Mouse (Mus musculus) forebrain, embryonic 14.5 days (tissue): Measurements from ENCODE around the gene Ttc28. TPM values are rescaled to one million over a fixed set of nuclear protein-coding genes. Genes with fewer than 3 reads are reported as not detected.

ENCODE experiments used
- ATAC-seq: fragments of 200-750 bp; cut with Nextera tagmentation; 2 replicates; pipeline ENCODE4 v1.8.0; 2017; ENCODE audit warnings: mild to moderate bottlenecking, moderate library complexity
- DNase-seq: peaks from one replicate; pipeline ENCODE4 v3.0.0-alpha.2; 2015; ENCODE audit warnings: low spot score
- H3K27ac ChIP-seq: fragments of 300-500 bp; sonication (generic); 2 replicates; pipeline ENCODE4 v1.5.1; 2014; ENCODE audit warnings: low read depth, mild to moderate bottlenecking, control low read depth, low read length, moderate library complexity
- H3K27me3 ChIP-seq: fragments of 300-500 bp; sonication (generic); replicated peaks from 2 replicates; pipeline ENCODE4 v1.6.1; 2014; ENCODE audit warnings: low read length, control low read depth, mixed read lengths; ENCODE audit not compliant: control insufficient read depth, insufficient read depth
- H3K36me3 ChIP-seq: fragments of 300-500 bp; sonication (generic); 2 replicates; pipeline ENCODE4 v1.6.1; 2014; ENCODE audit warnings: low read length, control low read depth; ENCODE audit not compliant: control insufficient read depth, insufficient read depth
- H3K4me1 ChIP-seq: fragments of 300-500 bp; sonication (generic); 2 replicates; pipeline ENCODE4 v1.6.1; 2014; ENCODE audit warnings: antibody characterized with exemption, low read length, control low read depth; ENCODE audit not compliant: control insufficient read depth, insufficient read depth
- H3K4me2 ChIP-seq: fragments of 300-500 bp; sonication (generic); 2 replicates; pipeline ENCODE4 v1.6.1; 2014; ENCODE audit warnings: mild to moderate bottlenecking, control low read depth, low read length
- H3K4me3 ChIP-seq: fragments of 300-500 bp; sonication (generic); 2 replicates; pipeline ENCODE4 v1.5.1; 2014; ENCODE audit warnings: low read depth, low read length, control low read depth
- H3K9ac ChIP-seq: fragments of 300-500 bp; sonication (generic); 2 replicates; pipeline ENCODE4 v1.6.1; 2014; ENCODE audit warnings: mild to moderate bottlenecking, low read length, control low read depth, moderate library complexity
- H3K9me3 ChIP-seq: fragments of 300-500 bp; sonication (generic); replicated peaks from 2 replicates; pipeline ENCODE4 v1.6.1; 2016; ENCODE audit warnings: low read length, control low read depth, mixed read lengths; ENCODE audit not compliant: control insufficient read depth
- WGBS: fragments of 180-500 bp; shearing (Covaris S2); extraction: QIAGEN DNeasy Blood & Tissue Kit; methylation state at CpG from one replicate; pipeline ENCODE4 v1.1.7; 2014; 5-methylcytosine and 5-hydroxymethylcytosine counted together
- polyA plus RNA-seq: library from polyadenylated mRNA; unstranded; fragments of >200 nt; fragmentation: Nextera tagmentation; extraction: Ambion mirVana; gene quantifications from 2 replicates; pipeline ENCODE4 v1.2.1, GENCODE M21; 2014

The Ttc28 gene
- polyA plus RNA-seq, 1 experiment from 2014 or later: 29.0 TPM

DNA sequence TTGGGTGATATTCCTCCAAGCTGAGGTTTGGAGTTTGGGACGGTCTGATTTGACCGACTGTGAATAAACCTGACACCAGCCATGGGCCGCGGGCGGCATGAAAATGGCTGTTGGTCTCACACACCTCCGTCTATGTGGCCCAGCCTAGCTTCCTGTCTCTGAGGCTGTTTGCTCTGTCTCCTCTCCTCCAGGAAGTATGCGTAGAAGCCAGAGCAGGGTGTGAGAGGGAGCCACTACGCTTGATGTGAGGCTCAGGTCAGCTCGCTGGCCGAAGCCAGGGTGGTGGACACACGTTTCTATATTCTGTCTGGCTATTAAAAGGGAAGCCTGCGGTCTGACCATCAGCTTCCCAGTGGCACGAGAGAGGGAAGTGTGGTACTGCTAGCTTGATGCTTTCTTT lies 296.8 kb downstream of the Ttc28 start:
- Histone ChIP-seq H3K27ac (0 out of 2 replicates have a peak overlapping the region, but pooled peaks have one; percentile 27), H3K9ac (no peak overlapping the region), H3K9me3 (no peaks in the 10 kb centered on the region), H3K36me3 (0 out of 2 replicates have a peak, but pooled peaks cover 2% of the 10 kb centered on the region), H3K4me1 (peaks cover 49% of the 10 kb centered on the region), H3K4me3 (no peak overlapping the region), H3K4me2 (no peak overlapping the region), H3K27me3 (no peaks in the 10 kb centered on the region)
- 88% methylated on average over 13 of the region's 13 CpGs for whole genome bisulfite sequencing
- DNase-seq (no peak), ATAC-seq (no peak)

GRCm38 (mm10) chr5:111178324-111179076 lies 298.9 kb downstream of the Ttc28 start:
- DNase-seq (no peak), ATAC-seq (no peak)
- Histone ChIP-seq H3K4me3 (no peak overlapping the region), H3K27me3 (no peaks in the 10 kb centered on the region), H3K36me3 (no peaks in the 10 kb centered on the region; the same call in 1 of the 2 replicates), H3K9me3 (no peaks in the 10 kb centered on the region), H3K4me2 (no peak overlapping the region), H3K4me1 (peaks cover 53% of the 10 kb centered on the region), H3K9ac (no peak overlapping the region), H3K27ac (no peak overlapping the region)
- 73% methylated on average over 21 of the region's 21 CpGs for WGBS

DNA sequence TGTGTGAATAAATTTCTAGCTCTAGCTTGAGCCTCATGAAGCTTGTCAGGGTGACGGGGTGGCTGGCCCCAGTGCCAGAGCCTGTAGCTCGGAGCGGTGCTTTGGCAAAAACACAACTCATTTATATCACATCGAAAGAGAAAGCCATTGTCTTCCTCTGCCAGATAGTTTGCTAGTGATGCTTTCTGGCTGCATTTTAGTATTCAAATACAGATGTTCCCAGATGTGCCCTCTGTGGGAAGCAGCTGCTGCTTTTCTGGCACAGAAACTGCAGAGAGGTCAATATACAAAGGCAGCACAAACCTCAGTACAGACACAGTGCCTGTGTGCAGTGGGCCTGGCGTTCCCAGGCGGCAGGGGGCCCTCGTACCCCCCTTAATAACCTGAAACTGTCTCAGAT lies 300.0 kb downstream of the Ttc28 start:
- H3K27me3 ChIP-seq: no peaks in the 10 kb centered on the region
- no peak overlapping the region for H3K4me3 ChIP-seq
- peaks cover 6% of the 10 kb centered on the region for H3K36me3 ChIP-seq
- ATAC-seq (peak; percentile 38; the same call in 1 of the 2 replicates), DNase-seq (peak; percentile 34)
- H3K27ac ChIP-seq: peak overlapping the region; percentile 9; the same call in 1 of the 2 replicates
- WGBS: 25% methylated on average over 7 of the region's 7 CpGs
- peaks cover 52% of the 10 kb centered on the region for H3K4me1 ChIP-seq
- peak overlapping the region; percentile 33; the same call in 1 of the 2 replicates for H3K9ac ChIP-seq
- no peak overlapping the region for H3K4me2 ChIP-seq
- H3K9me3 ChIP-seq: no peaks in the 10 kb centered on the region

DNA sequence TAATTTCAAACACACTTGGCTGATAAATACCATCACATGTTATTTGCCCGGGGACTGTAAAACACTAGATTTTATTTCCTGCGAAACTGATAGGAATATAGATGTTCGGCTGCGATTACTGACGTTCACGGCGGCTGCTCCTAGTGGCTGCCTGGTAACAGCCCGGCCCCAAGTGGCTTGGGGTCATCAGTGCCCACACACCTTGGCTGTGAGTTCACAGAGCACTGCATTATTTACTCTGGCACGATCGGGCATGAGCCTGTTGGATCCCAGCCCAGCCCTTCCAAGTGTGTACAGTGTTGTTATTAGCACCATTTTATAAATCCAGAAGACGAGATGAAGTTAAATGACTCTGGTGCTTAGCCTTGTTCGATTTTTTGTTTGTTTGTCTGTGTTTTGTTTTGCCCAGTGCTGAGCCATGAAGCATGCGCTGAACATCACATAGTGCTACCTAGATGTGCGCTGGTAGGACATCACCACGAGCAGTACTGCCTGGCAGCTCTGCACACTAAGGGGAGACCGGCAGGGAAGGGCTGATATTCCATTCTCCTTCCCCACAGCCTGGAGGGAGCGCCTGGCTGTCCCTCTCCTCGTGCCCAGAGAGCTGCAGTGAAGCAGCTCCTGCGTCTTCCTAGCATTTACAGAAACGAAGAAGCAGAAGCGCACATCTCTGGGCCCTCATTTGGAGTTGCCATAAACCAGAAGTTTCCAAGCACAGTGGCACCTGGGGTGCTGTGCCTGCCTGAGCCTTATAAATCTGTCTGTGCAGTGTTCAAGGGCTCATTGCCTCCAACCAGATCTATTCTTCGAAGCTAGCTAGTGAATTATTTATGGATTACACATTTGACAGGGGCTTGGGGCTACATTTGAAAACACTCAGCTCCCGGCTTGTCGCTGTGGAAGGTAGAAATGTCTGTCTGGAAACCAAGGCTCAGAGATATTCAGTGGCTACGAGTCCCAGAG lies 300.8 kb downstream of the Ttc28 start:
- H3K4me1 ChIP-seq: peaks cover 45% of the 10 kb centered on the region
- H3K4me3 ChIP-seq: no peak overlapping the region
- WGBS: 54% methylated on average over 25 of the region's 25 CpGs
- no peak overlapping the region for H3K4me2 ChIP-seq
- peak overlapping the region; percentile 63 for H3K27ac ChIP-seq
- no peaks in the 10 kb centered on the region for H3K9me3 ChIP-seq
- peaks cover 6% of the 10 kb centered on the region for H3K36me3 ChIP-seq
- peak overlapping the region; percentile 33; the same call in 1 of the 2 replicates for H3K9ac ChIP-seq
- DNase-seq (peak; percentile 43), ATAC-seq (no peak; the same call in 1 of the 2 replicates)
- H3K27me3 ChIP-seq: no peaks in the 10 kb centered on the region

DNA sequence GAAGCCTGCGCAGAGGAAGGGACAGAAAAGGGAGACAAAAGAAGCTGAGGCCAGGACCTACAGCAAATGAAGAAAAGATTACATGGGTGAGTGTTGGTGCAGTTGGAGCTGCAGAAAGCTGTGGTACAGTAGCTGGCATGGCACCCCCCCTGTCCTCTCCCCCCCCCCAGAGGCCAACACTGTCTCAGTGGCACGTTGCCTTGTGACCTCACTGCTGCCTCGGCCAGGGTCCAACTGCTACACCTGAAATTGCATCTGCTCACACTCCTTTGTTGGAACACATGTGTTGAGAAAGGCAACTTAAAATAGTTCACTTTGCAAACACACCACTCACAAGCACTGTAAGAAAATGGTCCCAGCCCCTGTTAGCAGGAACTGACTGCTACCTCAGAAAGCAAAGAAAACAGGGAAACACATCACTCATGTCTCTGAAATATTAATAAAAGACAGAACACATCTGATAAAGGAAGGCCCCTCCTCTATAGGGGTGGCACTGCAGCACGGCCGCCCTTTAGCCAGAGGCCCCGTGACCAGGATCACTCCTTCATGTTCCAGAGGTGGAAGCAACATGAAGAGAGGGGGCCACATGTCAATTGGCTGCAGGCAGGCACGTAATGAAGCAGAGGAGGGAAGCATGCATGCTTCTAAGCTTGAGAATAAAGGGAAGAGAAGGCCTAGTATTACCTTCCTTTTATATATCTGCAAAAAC lies 301.8 kb downstream of the Ttc28 start:
- H3K9ac ChIP-seq: peak overlapping the region; percentile 25; the same call in 1 of the 2 replicates
- WGBS: 82% methylated on average over 7 of the region's 7 CpGs
- no peak for ATAC-seq

GRCm38 (mm10) chr5:111186600-111186999 lies 307.0 kb downstream of the Ttc28 start:
- Histone ChIP-seq H3K36me3 (peaks cover 6% of the 10 kb centered on the region), H3K27ac (no peak overlapping the region), H3K4me3 (no peak overlapping the region), H3K27me3 (no peaks in the 10 kb centered on the region), H3K4me1 (peaks cover 2% of the 10 kb centered on the region; the same call in 1 of the 2 replicates), H3K9me3 (no peaks in the 10 kb centered on the region), H3K4me2 (no peak overlapping the region), H3K9ac (no peak overlapping the region)
- DNase-seq: no peak
- ATAC-seq: no peak
- 44% methylated on average over 11 of the region's 11 CpGs for WGBS

More for the DNA sequence above, 301.8 kb downstream of the Ttc28 start:
- no peak for DNase-seq
- H3K4me2 ChIP-seq: no peak overlapping the region
- H3K27ac ChIP-seq: peak overlapping the region; percentile 63; the same call in 1 of the 2 replicates
- H3K4me3 ChIP-seq: no peak overlapping the region
- H3K27me3 ChIP-seq: no peaks in the 10 kb centered on the region
- H3K4me1 ChIP-seq: peaks cover 35% of the 10 kb centered on the region
- peaks cover 6% of the 10 kb centered on the region for H3K36me3 ChIP-seq
- H3K9me3 ChIP-seq: no peaks in the 10 kb centered on the region

DNA sequence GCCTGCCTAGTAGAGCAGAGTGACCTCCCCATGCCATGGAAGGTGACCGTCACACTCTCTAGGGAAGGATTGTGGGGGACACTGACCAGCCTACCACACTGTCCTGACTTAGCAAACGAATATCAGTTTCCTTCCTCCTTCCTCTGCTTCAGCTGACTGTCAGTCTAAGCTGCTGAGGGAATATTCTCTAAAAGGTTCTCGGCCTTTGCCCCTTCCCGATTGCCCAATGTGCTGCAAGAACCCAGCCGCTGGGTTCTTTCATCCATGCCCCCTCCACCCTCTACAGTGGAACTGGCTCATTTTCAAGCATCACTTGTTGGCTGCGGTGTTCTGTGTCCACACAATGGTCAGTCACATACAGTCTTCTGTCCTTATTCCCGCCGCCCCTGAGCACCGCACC lies 312.4 kb downstream of the Ttc28 start:
- WGBS: 88% methylated on average over 9 of the region's 9 CpGs
- Histone ChIP-seq H3K36me3 (no peaks in the 10 kb centered on the region), H3K9me3 (no peaks in the 10 kb centered on the region), H3K4me2 (no peak overlapping the region), H3K27ac (no peak overlapping the region), H3K4me3 (no peak overlapping the region), H3K27me3 (no peaks in the 10 kb centered on the region; the same call in 1 of the 2 replicates), H3K9ac (no peak overlapping the region), H3K4me1 (peaks cover 20% of the 10 kb centered on the region)
- no peak for DNase-seq
- no peak for ATAC-seq

- H3K9me3 ChIP-seq: no peaks in the 10 kb centered on the region
- 68% methylated on average over 2 of the region's 2 CpGs for WGBS
- no peak for DNase-seq
- no peak overlapping the region for H3K9ac ChIP-seq
- H3K4me3 ChIP-seq: no peak overlapping the region
- no peak for ATAC-seq
- H3K4me2 ChIP-seq: no peak overlapping the region
- no peaks in the 10 kb centered on the region; the same call in 1 of the 2 replicates for H3K27me3 ChIP-seq
- H3K36me3 ChIP-seq: no peaks in the 10 kb centered on the region
- H3K4me1 ChIP-seq: peaks cover 27% of the 10 kb centered on the region
- peak overlapping the region; percentile 61; the same call in 1 of the 2 replicates for H3K27ac ChIP-seq
These were observed 315.2 kb downstream of the Ttc28 start for GRCm38 (mm10) chr5:111194829-111195228.
